Mouse (Mus musculus) frontal cortex, postnatal 25 days (tissue): ENCODE data around the gene Vps13d.

Source experiments
- DNase-seq, 2 experiments: peaks; one replicate each; pipeline ENCODE4 v3.0.0; 2022; ENCODE audit warnings: low spot score in 2 of 2

Gene Vps13d

GRCm38 (mm10) chr4:144977057-144977456 lies 217.7 kb downstream of the Vps13d start:
- no peak for DNase-seq

DNA sequence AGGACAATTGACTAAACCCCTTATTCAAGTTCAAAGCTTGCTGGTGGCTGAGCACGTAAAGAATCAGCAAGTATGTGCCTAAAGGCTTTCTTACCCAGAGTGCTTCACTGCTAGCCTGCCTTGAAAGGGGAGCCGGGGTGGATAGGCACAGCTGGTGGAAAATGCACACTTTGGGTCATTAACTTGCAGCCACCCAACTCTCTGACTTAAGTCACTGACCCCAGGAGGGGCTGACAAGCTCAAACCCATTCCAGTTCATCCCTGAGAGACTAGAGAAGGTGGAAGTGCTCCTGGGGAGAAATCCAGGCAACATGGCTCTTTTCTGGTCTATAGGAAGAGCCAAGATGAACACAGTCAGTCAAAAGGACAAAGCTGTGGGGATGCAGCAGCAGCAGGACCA lies 219.3 kb downstream of the Vps13d start:
- DNase-seq: no peak

DNA sequence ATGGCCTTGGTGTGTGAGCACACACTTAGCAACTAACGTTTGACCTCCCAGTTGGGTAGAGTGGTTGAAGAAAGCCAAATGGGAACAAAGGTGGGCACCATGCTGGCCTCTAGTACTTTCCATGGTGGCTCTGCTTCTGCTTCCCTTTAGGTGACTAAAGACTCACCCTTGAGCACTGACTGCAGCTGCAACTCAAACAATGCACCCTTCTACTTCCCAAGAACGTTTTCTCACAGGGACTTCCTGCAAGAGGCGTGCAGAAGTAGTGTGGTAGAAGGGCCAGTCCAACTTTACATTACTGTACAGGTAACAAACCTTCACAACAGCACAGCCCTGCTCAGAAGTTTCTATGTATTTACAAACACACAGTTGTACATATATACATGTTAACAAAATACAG lies 220.3 kb downstream of the Vps13d start:
- no peak for DNase-seq

DNA sequence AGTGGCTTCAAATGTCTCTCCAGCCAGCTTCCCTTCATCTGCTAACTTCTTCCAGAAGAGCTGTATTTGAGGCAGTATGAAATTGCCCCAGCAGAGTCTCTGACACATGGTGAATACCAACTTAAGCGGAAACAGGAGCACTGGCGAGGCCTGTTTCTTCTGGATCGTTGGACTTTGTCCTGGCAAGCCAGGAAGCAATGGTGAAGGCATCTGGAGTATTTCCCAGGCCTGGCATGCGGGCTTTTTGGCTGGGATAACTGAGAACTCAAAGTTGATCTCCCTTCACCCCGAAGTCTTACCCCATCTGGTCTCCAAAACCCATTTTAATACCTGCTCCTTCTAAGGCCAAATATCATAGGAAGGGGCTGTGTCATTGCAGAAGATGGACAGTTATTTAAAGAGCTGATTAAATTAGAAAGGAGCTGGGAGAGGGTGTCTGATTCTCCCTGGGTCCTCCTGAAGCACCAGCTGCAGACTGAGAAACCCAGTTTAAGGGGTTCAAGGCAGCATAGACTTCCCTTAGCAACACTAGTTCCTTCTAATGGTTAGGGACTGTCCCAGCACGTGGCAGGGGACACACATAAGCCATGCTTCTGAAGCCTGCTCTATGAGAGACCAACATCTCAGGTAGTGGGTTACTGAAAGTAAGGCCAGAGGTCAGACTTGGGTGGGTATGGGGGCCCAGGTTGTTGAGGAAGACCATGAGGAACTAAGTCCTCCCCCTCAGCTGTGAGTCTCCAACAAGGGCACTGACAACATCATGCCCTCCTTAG lies 221.7 kb downstream of the Vps13d start:
- no peak for DNase-seq

GRCm38 (mm10) chr4:144971048-144971447 lies 223.8 kb downstream of the Vps13d start:
- no peak for DNase-seq

DNA sequence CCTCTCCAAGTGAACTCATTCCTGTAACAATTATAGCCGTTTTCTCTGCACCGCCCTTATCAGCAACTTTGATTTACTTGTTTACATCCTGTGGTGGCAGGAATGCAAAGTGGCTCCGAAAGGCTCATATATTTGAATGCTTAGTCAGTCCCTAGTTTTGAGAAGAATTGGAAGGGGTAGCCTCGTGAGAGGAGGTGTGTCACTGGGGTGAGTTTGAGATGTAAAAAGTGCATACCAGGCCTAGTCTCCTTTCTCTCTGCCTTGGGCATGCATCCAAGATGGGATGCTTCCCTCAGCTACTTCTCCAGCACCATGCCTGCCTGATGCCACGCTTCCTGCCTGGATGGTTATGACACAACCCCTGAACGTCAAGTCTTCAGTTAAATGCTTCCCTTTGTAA lies 225.8 kb downstream of the Vps13d start:
- DNase-seq: no peak

DNA sequence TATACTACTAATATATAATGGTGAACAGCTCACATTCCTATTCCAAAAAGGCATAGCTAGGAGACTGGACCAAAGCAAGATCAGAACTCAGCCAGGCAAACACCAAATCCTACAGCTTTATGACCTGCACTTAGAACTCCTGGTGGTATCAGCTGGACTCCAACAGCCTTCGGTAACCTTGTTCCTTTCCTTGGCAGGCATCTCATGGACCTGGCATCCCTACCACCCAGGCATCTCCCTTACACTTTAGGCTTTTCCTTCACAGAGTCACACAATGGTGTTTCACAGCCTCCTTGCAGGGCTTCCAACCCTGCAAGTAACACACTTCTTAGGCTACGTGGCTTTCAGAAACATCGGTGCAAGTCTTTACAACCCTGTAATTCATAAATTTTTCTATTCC lies 226.4 kb downstream of the Vps13d start:
- DNase-seq: no peak

GRCm38 (mm10) chr4:144965255-144965654 lies 229.6 kb downstream of the Vps13d start:
- DNase-seq: no peak

DNA sequence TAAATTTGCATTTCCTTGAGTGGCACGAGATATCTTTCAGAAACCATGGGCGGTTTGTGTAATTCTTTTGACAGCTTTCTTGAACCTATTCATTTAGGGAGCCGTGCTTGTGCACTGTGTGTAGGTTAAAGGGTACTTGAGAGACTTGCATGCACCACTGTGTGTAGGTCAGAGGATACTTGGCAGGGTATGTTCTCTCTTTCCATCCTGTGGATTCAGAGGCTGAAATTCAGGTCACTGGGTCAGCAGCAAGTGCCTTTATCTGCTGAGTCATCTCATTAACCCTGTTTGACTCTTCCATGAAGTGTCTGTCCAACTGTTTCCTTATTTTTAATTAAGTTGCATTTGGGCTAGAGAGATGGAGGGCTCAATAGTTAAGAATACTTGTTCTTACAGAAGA lies 233.1 kb downstream of the Vps13d start:
- no peak for DNase-seq

DNA sequence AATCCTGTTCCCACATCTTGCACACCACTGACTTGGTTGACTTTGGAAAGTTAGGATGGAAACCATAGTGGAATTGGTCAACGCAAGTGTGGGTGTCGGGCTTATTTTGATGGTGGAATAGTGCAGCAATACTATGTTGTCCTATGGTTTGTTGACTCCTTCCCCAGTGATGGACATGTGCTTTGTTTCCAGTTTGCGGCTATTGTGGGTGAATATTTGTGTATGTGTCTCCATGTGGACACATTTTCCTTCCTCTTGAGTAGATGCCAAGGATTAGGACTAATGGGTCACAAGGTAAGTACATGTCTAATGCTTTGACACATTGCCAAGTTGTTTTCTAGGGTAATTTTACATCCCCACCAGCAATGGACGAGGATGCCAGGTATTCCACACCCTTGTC lies 233.6 kb downstream of the Vps13d start:
- no peak for DNase-seq

GRCm38 (mm10) chr4:144960188-144960904 lies 234.5 kb downstream of the Vps13d start:
- DNase-seq: no peak

DNA sequence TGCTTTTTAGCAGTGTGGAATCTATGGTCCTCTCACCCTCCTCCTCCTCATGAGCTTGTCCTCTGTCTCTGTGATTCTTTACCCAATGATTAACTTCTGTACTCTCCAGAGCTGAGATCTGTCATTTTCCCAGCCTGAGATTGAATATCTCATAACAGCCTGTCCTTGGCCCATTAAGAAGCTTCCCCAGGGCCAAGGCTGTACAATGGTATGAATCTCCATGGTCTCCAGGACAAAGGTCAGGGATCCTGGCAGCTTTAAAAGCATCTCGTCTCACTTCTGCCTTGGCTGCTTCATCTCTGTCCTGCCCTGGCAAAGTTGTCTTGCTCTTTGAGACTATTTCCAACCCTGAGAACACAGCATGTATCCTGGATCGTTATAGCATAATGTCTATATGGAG lies 237.1 kb downstream of the Vps13d start:
- no peak for DNase-seq

GRCm38 (mm10) chr4:144957186-144957585 lies 237.6 kb downstream of the Vps13d start:
- no peak for DNase-seq

GRCm38 (mm10) chr4:144956293-144956692 lies 238.5 kb downstream of the Vps13d start:
- no peak for DNase-seq

GRCm38 (mm10) chr4:144955863-144956262 lies 238.9 kb downstream of the Vps13d start:
- DNase-seq: no peak

DNA sequence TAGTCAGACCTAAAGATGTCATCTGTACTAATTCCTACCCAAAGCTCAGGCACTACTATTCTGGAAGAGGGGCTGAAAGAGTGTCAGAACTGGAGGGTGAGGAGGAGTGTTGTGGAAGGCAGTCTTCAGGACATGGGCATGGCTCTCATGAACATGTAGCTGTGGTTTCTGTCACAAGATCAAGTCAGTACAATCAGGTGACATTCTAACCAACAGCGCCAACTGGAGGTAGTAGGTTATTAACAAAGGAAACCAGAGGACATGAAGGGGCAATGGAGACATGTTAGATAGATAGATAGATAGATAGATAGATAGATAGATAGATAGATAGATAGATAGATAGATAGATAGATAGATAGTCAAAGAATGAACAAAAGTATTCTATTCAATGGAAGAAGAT lies 241.4 kb downstream of the Vps13d start:
- DNase-seq: no peak

DNA sequence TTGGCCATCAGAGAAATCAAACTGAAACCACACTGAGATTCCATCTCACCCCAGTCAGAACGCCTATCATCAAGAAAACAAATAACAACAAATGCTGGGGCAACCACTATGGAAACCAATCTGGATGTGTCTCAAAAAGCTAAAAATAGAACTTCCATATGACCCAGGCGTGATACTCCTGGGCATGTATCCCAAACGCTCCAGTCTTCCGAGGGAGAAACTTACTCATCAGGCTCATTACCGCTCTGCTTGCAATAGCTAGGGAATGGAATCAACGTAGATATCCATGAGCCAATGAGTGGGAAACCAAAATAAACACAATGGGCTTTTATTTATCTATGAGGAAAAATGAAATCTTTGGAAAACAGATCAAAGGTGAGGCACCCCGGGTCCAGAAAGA lies 242.9 kb downstream of the Vps13d start:
- no peak for DNase-seq

DNA sequence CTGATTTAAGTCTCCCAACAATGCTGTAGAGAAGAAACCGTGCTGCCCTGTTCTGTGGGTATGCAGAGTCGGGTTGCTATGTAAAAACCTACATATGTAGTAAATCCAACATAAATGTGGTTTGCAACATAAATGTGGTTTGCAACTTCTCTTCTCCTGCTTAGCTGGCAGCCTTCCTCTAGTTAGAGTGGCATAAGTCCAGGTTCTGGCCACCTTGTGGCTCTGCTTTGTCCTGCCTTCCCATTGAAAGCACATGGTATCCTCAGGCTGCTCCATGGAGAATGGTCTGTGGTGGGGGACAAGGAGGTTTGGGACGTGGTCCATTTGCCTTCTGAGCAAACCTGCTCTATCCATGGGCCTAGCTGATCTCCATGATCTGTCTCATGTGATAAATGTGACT lies 243.9 kb downstream of the Vps13d start:
- no peak for DNase-seq

DNA sequence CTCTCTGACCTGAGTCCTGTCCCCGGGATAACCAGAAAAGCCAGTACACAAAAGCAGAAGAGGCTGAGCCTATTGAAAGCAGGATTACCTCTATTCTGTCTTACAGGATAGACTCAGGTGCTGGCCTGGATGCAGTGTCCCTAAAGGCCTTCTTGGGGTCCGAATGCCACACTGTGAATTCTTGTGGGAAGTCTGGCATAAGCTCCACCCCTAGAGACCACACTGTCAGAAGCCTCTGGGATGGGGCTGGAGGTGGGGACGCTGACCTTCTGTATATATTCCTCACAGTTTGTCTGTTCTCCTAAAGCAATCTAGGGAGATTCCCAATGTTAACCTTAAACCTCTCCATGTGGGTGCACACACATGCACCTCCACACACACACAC lies 244.5 kb downstream of the Vps13d start:
- DNase-seq: no peak

DNA sequence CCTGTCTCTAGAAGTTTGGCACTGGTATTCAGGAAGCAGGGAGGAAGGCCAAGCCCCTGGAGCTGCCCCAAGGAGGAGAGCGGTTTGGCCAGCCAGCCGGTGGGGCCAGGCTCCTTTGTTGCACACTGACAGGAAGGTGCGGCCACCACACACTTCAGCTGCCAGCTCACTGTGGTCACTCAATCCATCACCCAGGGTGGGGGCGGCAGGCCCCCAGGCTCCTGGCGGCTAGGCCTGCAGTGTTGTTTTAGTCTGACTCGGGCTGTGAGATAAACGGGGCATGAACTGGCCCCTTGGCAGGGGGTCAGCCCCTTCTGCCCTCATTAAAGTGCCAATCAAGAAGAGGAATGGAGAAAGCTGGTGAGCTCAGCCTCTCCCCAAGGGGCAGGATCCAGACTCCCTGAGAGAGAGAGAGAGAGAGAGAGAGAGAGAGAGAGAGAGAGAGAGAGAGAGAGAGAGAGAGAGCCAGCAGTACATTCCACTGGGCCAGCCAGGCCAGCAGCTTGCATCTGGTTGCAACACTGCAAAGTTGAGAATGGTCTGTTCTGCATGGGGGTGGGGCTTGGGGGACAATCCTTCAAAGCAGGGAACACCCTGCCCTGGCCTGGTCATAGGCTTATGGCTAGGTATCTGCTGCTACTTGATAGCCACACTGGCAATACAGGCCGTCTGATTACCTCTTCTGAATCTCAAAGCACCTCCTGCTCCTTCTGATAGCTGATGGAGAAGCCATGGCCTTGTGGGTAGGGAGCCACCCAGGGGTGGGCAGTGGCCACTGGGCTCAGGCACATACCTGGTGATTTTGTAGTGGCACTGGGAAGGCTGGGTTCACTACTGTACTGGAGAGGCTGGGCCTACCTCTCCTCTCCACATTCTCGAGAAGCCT lies 245.1 kb downstream of the Vps13d start:
- DNase-seq: no peak

GRCm38 (mm10) chr4:144947738-144948390 lies 246.9 kb downstream of the Vps13d start:
- no peak for DNase-seq

GRCm38 (mm10) chr4:144943273-144943672 lies 251.5 kb downstream of the Vps13d start:
- DNase-seq: no peak
